Mouse (Mus musculus) macrophage (primary cell): Measurements from ENCODE around the gene Pik3c2b. TPM values are rescaled to one million over a fixed set of nuclear protein-coding genes. Genes with fewer than 3 reads are reported as not detected.
A peak's percentile ranks its signal among the peaks of the same experiment; 100 is the strongest.
"Not testable (repeated sequence)": the region's sequence is repeated elsewhere in the genome, so short reads cannot be mapped to it uniquely, and the experiment has no call there.

ENCODE experiments used
- H3K27ac ChIP-seq: fragments of 350-480 bp; formaldehyde crosslinking; 2 replicates; pipeline ENCODE4 v1.9.0; 2021
- H3K36me3 ChIP-seq: fragments of 350-480 bp; formaldehyde crosslinking; 2 replicates; pipeline ENCODE4 v1.9.0; 2021; ENCODE audit errors: inconsistent target
- H3K4me3 ChIP-seq: fragments of 350-480 bp; formaldehyde crosslinking; 2 replicates; pipeline ENCODE4 v1.9.0; 2021; ENCODE audit errors: inconsistent target
- H3K79me2 ChIP-seq: fragments of 350-480 bp; formaldehyde crosslinking; 2 replicates; pipeline ENCODE4 v1.9.0; 2021; ENCODE audit errors: inconsistent target
- WGBS: methylation state at CpG from one replicate; pipeline ENCODE4 v1.1.7; 2026; ENCODE audit warnings: inconsistent platforms; ENCODE audit not compliant: missing documents; 5-methylcytosine and 5-hydroxymethylcytosine counted together
- polyA plus RNA-seq: library from polyadenylated mRNA; stranded (reverse); fragments of 250-400 nt; gene quantifications from 3 replicates; pipeline ENCODE4 v1.2.4, GENCODE M21; 2018; ENCODE audit warnings: inconsistent platforms

Gene Pik3c2b
- polyA plus RNA-seq, 1 experiment from 2014 or later, result 0.04 TPM

GRCm38 (mm10) chr1:133024426-133024825 lies 21.0 kb upstream of the Pik3c2b start:
- peaks cover 58% of the 10 kb centered on the region for H3K79me2 ChIP-seq
- H3K27ac ChIP-seq, result peak overlapping the region; percentile 70
- 18% methylated on average over 7 of the region's 7 CpGs for WGBS
- peak overlapping the region; percentile 75 for H3K4me3 ChIP-seq
- H3K36me3 ChIP-seq, result no peaks in the 10 kb centered on the region

GRCm38 (mm10) chr1:133025051-133025795 lies 20.2 kb upstream of the Pik3c2b start:
- WGBS, result under 1% methylated on average over 31 of the region's 40 CpGs
- H3K79me2 ChIP-seq, result peaks cover 50% of the 10 kb centered on the region
- peak overlapping the region; percentile 70 for H3K27ac ChIP-seq
- H3K4me3 ChIP-seq, result peak overlapping the region; percentile 75
- H3K36me3 ChIP-seq, result no peaks in the 10 kb centered on the region

GRCm38 (mm10) chr1:133025796-133026190 lies 19.7 kb upstream of the Pik3c2b start:
- WGBS, result 8% methylated on average over 15 of the region's 23 CpGs
- not testable (repeated sequence) for H3K36me3 ChIP-seq
- H3K4me3 ChIP-seq, result peak overlapping the region; percentile 75
- H3K79me2 ChIP-seq, result peaks cover 44% of the 10 kb centered on the region
- H3K27ac ChIP-seq, result peak overlapping the region; percentile 70

- Histone ChIP-seq H3K36me3 (no peaks in the 10 kb centered on the region), H3K4me3 (no peak overlapping the region), H3K27ac (no peak overlapping the region), H3K79me2 (peaks cover 31% of the 10 kb centered on the region)
- 90% methylated on average over 2 of the region's 2 CpGs for WGBS
These were observed 18.3 kb upstream of the Pik3c2b start for GRCm38 (mm10) chr1:133027126-133027525.

GRCm38 (mm10) chr1:133027980-133028379 lies 17.5 kb upstream of the Pik3c2b start:
- Histone ChIP-seq H3K79me2 (peaks cover 22% of the 10 kb centered on the region), H3K36me3 (no peaks in the 10 kb centered on the region), H3K27ac (no peak overlapping the region), H3K4me3 (no peak overlapping the region)
- 94% methylated on average over 7 of the region's 7 CpGs for WGBS

- no peak overlapping the region for H3K4me3 ChIP-seq
- H3K36me3 ChIP-seq, result no peaks in the 10 kb centered on the region
- WGBS, result 35% methylated on average over 3 of the region's 3 CpGs
- peaks cover 5% of the 10 kb centered on the region for H3K79me2 ChIP-seq
- no peak overlapping the region for H3K27ac ChIP-seq
These were observed 15.7 kb upstream of the Pik3c2b start for GRCm38 (mm10) chr1:133029744-133030143.

GRCm38 (mm10) chr1:133030461-133030860 lies 15.0 kb upstream of the Pik3c2b start, which contains the start of gene Mdm4:
Mdm4 (minus strand) TSS chr1:133030561.
- no peak within 1 kb of the TSS for H3K27ac ChIP-seq
- WGBS, result 100% methylated on average over 5 of the region's 5 CpGs
- no peak within 1 kb of the TSS for H3K4me3 ChIP-seq
- no peaks in the 10 kb centered on the region for H3K36me3 ChIP-seq
- H3K79me2 ChIP-seq, result no peaks in the 10 kb centered on the region

- 51% methylated on average over 2 of the region's 5 CpGs for WGBS
- Histone ChIP-seq H3K27ac (no peak overlapping the region), H3K36me3 (no peaks in the 10 kb centered on the region), H3K79me2 (no peaks in the 10 kb centered on the region), H3K4me3 (peak overlapping the region; percentile 70)
These were observed 12.5 kb upstream of the Pik3c2b start for GRCm38 (mm10) chr1:133032981-133033315.

GRCm38 (mm10) chr1:133033316-133034090 lies 12.0 kb upstream of the Pik3c2b start:
- Histone ChIP-seq H3K4me3 (peak overlapping the region; percentile 70), H3K27ac (peak overlapping the region; percentile 13; the same call in 1 of the 2 replicates), H3K79me2 (no peaks in the 10 kb centered on the region), H3K36me3 (no peaks in the 10 kb centered on the region)
- under 1% methylated on average over 25 of the region's 28 CpGs for whole genome bisulfite sequencing

- Histone ChIP-seq H3K79me2 (no peaks in the 10 kb centered on the region), H3K36me3 (no peaks in the 10 kb centered on the region), H3K27ac (no peak overlapping the region), H3K4me3 (peak overlapping the region; percentile 70)
- 7% methylated on average over 11 of the region's 11 CpGs for WGBS
These were observed 11.4 kb upstream of the Pik3c2b start for GRCm38 (mm10) chr1:133034091-133034460.

- not testable (repeated sequence) for H3K79me2 ChIP-seq, H3K36me3 ChIP-seq, H3K4me3 ChIP-seq, H3K27ac ChIP-seq
- 86% methylated on average over 7 of the region's 7 CpGs for WGBS
These were observed 10.8 kb upstream of the Pik3c2b start for GRCm38 (mm10) chr1:133034682-133035081.

GRCm38 (mm10) chr1:133039505-133039949 lies 5.9 kb upstream of the Pik3c2b start:
- 25% methylated on average over 4 of the region's 4 CpGs for WGBS
- Histone ChIP-seq H3K79me2 (no peaks in the 10 kb centered on the region), H3K36me3 (no peaks in the 10 kb centered on the region), H3K27ac (no peak overlapping the region), H3K4me3 (no peak overlapping the region)

- under 1% methylated on average over 63 of the region's 71 CpGs for WGBS
- Histone ChIP-seq H3K79me2 (no peaks in the 10 kb centered on the region), H3K36me3 (no peaks in the 10 kb centered on the region), H3K4me3 (no peak overlapping the region), H3K27ac (no peak overlapping the region)
These were observed 484 bp downstream of the Pik3c2b start for GRCm38 (mm10) chr1:133045861-133046440.

- WGBS, result 5% methylated on average over 38 of the region's 40 CpGs
- Histone ChIP-seq H3K27ac (no peak overlapping the region), H3K36me3 (no peaks in the 10 kb centered on the region), H3K79me2 (no peaks in the 10 kb centered on the region), H3K4me3 (no peak overlapping the region; the same call in 1 of the 2 replicates)
These were observed 1.0 kb downstream of the Pik3c2b start for GRCm38 (mm10) chr1:133046441-133046931.

- Histone ChIP-seq H3K79me2 (no peaks in the 10 kb centered on the region), H3K4me3 (no peak overlapping the region), H3K36me3 (no peaks in the 10 kb centered on the region), H3K27ac (no peak overlapping the region)
- 90% methylated on average over 8 of the region's 8 CpGs for WGBS
These were observed 2.1 kb downstream of the Pik3c2b start for GRCm38 (mm10) chr1:133047575-133047974.
